Mouse (Mus musculus) spleen, adult 12 weeks (tissue): Measurements from ENCODE around the gene Dse.

ENCODE experiments used
- DNase-seq: peaks from one replicate; pipeline ENCODE4 v3.0.0; 2022; ENCODE audit warnings: low spot score

Dse gene

DNA sequence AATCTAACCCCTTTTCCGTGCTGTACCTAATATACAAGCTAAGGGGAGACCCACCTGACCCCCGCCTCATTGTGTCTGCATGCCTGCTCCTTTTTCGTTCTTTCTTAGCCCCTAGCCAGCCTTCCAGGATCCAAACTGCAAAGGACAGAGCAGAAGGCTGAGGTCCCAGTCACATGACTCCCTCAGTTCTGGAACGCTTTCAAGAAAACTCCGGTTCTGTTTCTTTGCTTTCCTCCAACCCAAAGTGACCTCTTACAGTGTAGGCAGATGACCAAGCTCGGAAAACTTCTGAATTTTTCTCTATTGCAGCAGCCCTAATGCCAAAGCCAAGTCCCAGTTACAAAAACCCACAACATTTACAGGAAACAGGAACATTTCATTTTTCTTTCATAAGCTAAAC lies 79.1 kb downstream of the Dse start:
- DNase-seq: no peak

DNA sequence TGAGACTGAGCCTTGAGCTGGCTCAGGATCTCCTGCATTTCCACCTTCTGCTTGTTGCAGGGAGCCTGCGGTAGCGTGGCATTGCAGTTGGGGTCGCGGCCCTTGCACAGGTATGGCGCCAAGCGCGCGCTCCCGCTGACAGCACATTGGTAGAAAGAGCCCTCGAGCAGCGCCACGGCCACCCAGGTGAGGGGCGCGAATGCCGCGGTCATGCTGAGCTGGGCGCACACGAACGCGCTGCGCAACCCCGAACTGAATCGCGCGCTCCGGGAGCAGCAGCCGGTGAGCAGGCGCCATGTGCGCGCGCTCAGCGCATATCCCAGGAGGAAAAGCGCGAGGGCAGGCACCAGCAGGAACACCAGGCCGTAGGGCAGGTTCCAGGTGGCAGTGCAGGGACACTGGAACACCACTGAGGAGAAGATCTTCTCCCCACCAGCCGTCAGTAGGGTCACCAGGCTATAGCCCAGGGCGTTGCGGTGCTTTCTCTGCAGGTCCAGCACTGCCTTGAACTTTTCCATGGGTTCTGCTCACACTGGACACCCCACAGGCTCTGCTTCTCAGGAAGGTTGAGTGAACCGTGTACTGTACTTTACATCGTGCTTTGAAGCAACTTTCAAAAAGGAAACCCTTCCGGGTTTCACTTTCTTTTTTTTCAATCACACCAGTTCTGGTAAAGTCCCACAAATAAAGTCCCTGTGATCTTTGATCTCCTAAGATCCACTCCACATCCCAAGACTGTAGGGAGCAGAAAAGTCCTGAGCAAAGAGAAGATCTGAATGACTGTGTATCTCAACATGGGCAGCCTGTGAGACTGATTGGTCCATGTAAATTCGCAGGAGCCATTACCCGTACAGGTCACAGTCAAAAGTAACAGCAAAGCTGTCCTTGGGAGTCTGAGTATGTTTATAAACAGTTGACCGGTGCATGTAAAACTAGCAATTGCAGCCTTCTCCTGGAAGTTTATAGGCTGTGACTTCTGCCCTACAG lies 79.8 kb downstream of the Dse start, which contains the start of gene Calhm6:
Gene Calhm6 (minus strand): TSS at position 593 of the 987 bp plus-strand sequence.
- peak; percentile 9 for DNase-seq

DNA sequence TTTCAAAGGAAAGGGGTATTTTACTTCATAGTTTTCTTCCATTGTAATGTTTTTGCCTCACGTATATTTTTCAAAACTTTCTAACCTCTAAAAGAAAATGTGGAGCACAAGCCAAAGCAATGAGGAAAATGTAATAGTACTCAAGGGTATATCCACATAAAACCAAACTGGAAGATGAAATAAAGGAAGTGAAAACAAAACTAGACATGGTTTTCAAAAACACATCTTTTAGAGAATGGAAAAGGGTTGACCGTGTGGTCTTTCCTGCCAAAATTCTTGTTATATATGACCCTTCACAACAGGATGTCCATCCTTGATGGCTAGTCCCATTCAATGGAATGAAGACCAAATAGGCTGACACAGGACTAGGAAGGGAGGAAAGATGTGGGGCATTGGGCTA lies 89.1 kb downstream of the Dse start:
- DNase-seq: no peak

GRCm38 (mm10) chr10:34117770-34118169 lies 89.7 kb downstream of the Dse start:
- DNase-seq: no peak

- DNase-seq: no peak
These were observed 90.4 kb downstream of the Dse start for GRCm38 (mm10) chr10:34117131-34117530.

- DNase-seq: no peak
These were observed 95.4 kb downstream of the Dse start for GRCm38 (mm10) chr10:34111964-34112738.

DNA sequence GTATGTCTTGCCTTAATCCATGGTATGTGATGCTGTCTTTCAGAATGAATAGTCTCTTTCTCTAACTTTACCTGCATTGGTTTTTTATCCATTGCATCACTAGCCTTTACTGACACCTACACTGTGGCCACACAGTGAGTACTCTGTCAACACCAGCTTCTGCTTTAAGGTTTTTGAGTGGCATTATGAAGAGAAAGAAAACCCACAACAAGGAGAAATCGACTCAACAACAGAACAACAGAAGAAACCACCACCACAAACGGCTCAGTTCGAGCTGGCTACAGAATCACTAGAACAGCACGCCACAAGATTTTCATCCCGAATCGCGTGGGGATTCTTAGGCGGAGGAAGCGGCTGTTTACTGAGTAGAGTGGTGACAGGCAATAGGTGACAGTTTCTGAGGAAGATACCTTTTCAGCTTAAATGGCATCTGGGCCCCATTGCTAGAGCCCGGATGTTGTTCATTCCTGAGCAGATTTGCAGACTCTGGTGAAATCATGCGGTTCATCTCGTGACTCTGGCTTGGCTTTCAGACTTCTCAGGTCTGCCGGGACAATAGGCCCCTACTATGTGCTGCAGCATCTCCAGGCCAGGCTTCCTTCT lies 96.6 kb downstream of the Dse start:
- DNase-seq: no peak
